Mouse (Mus musculus): ENCODE measurements at regions not wholly inside any gene's neighbourhood (a gene's known extent, or its start where the extent isn't known, plus 50 kb on each side); places are given as distances from the start of the nearest gene placed in this dataset.

DNA sequence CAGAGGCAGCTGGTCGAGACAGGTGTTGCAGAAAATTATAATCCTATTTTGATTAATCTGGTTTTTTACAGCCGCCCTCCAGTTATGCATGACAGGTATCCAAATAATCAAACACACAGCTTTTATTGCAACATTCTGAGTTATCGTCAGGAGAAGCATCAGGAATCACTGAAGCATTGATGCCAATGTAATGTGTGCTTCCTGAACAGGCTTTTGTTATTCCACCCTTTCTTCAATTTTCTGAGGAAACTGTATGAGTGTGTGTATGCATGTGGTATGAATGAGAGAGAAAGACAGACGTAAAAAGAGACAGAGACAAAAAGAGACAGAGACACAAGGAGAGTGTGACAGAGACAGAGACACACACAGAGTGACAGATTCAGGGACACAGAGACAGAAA is 652.6 kb upstream of the Foxg1 start:
- WGBS, result 64% methylated on average over 4 of the region's 4 CpGs
- Histone ChIP-seq H3K27ac (replicated peaks) (no peak overlapping the region), H3K36me3 (no peaks in the 10 kb centered on the region), H3K4me3 (no peak overlapping the region), H3K27me3 (no peaks in the 10 kb centered on the region), H3K4me1 (no peaks in the 10 kb centered on the region), H3K4me2 (replicated peaks) (no peak overlapping the region), H3K9ac (replicated peaks) (no peak overlapping the region), H3K9me3 (no peaks in the 10 kb centered on the region)
- no peak for ATAC-seq (replicated peaks)

GRCm38 (mm10) chr12:48758805-48759396 is 623.6 kb upstream of the Foxg1 start:
- WGBS, result 61% methylated on average over 3 of the region's 3 CpGs
- no peaks in the 10 kb centered on the region for H3K9me3 ChIP-seq
- no peak for ATAC-seq (replicated peaks)
- no peak overlapping the region for H3K4me3 ChIP-seq
- no peaks in the 10 kb centered on the region for H3K36me3 ChIP-seq
- no peaks in the 10 kb centered on the region for H3K4me1 ChIP-seq
- no peaks in the 10 kb centered on the region for H3K27me3 ChIP-seq
- no peak overlapping the region for H3K4me2 ChIP-seq (replicated peaks)
- no peak overlapping the region for H3K9ac ChIP-seq (replicated peaks)
- H3K27ac ChIP-seq (replicated peaks), result no peak overlapping the region
